Mouse (Mus musculus) thymus, postnatal 0 days (tissue): ENCODE data around the gene Ecd. TPM values are rescaled to one million over a fixed set of nuclear protein-coding genes. Genes with fewer than 3 reads are reported as not detected.
"Not testable (repeated sequence)": the region's sequence is repeated elsewhere in the genome, so short reads cannot be mapped to it uniquely, and the experiment has no call there.

Experiments
- DNase-seq: peaks from one replicate; pipeline ENCODE4 v3.0.0-alpha.2; 2015; ENCODE audit warnings: low spot score
- polyA plus RNA-seq: library from polyadenylated mRNA; unstranded; fragments of >200 nt; fragmentation: Nextera tagmentation; extraction: Ambion mirVana; gene quantifications from 2 replicates; pipeline ENCODE4 v1.2.1, GENCODE M21; 2015

Gene Ecd
- polyA plus RNA-seq, 1 experiment from 2014 or later, result 43.2 TPM

- no peak for DNase-seq
Observed at GRCm38 (mm10) chr14:20328474-20328873, 19.4 kb downstream of the Ecd start.

- no peak for DNase-seq
Observed at GRCm38 (mm10) chr14:20324196-20324595, 23.7 kb downstream of the Ecd start.

GRCm38 (mm10) chr14:20319420-20319819 lies 28.5 kb downstream of the Ecd start:
- DNase-seq, result peak; percentile 7

GRCm38 (mm10) chr14:20315137-20315536 lies 32.8 kb downstream of the Ecd start:
- no peak for DNase-seq

GRCm38 (mm10) chr14:20305085-20305484 lies 42.8 kb downstream of the Ecd start:
- DNase-seq, result not testable (repeated sequence)

GRCm38 (mm10) chr14:20298131-20298530 lies 49.8 kb downstream of the Ecd start:
- no peak for DNase-seq

- DNase-seq, result no peak
Observed at GRCm38 (mm10) chr14:20297616-20298015, 50.3 kb downstream of the Ecd start.

GRCm38 (mm10) chr14:20294947-20295346 lies 53.0 kb downstream of the Ecd start:
- no peak for DNase-seq

- peak; percentile 89 for DNase-seq
Observed at GRCm38 (mm10) chr14:20294117-20294892, 53.6 kb downstream of the Ecd start, which contains the start of gene Nudt13. Gene Nudt13 (plus strand): TSS chr14:20294697.

- no peak for DNase-seq
Observed at GRCm38 (mm10) chr14:20291391-20291790, 56.5 kb downstream of the Ecd start.

Other genes starting within 250 kb of the Ecd start
- 14.4 and 16.0 TPM in 2 replicates for gene Saysd1, start 209.6 kb downstream of the Ecd start, polyA plus RNA-seq
- gene Kcnk5, start 166.3 kb downstream of the Ecd start, polyA plus RNA-seq, result 7.1 and 8.2 TPM in 2 replicates
- 0.15 and 0.34 TPM in 2 replicates for gene Kcnk16, start 78.9 kb downstream of the Ecd start, polyA plus RNA-seq
- gene Nudt13, start 53.4 kb downstream of the Ecd start, polyA plus RNA-seq, result 11.0 and 17.4 TPM in 2 replicates
- gene Fam149b, start within 50 bp of the Ecd start, polyA plus RNA-seq, result 25.2 and 28.0 TPM in 2 replicates
- 205 and 222 TPM in 2 replicates for gene Dnajc9, start 40.8 kb upstream of the Ecd start, polyA plus RNA-seq
- gene Mrps16, start 45.5 kb upstream of the Ecd start, polyA plus RNA-seq, result 111 and 121 TPM in 2 replicates
- 0.07 and 0.27 TPM in 2 replicates for gene Cfap70, start 104.1 kb upstream of the Ecd start, polyA plus RNA-seq
- gene Anxa7, start 132.0 kb upstream of the Ecd start, polyA plus RNA-seq, result 43.5 and 47.3 TPM in 2 replicates
- gene Mss51, start 148.8 kb upstream of the Ecd start, polyA plus RNA-seq, result 1.4 and 1.9 TPM in 2 replicates
- gene Ppp3cb, start 198.5 kb upstream of the Ecd start, polyA plus RNA-seq, result 52.8 and 65.4 TPM in 2 replicates